Mouse (Mus musculus): ENCODE measurements at regions not wholly inside any gene's neighbourhood (a gene's known extent, or its start where the extent isn't known, plus 50 kb on each side); places are given as distances from the start of the nearest gene placed in this dataset.

GRCm38 (mm10) chr3:70181611-70182010 lies 174.2 kb downstream of the Otol1 start:
- WGBS: 74% methylated on average over 3 of the region's 3 CpGs
- H3K27me3 ChIP-seq (replicated peaks; ENCODE audit: control insufficient read depth, insufficient read depth, low read length): no peaks in the 10 kb centered on the region
- no peaks in the 10 kb centered on the region for H3K4me1 ChIP-seq (ENCODE audit: control insufficient read depth, insufficient read depth, low read depth, low read length)
- H3K9me3 ChIP-seq (ENCODE audit: control insufficient read depth, low read length): no peaks in the 10 kb centered on the region
- H3K4me3 ChIP-seq (ENCODE audit: low read length): no peak overlapping the region
- no peak overlapping the region for H3K9ac ChIP-seq (ENCODE audit: low read depth, low read length)
- H3K36me3 ChIP-seq (ENCODE audit: control insufficient read depth, insufficient read depth, low read length): no peaks in the 10 kb centered on the region
- no peak overlapping the region for H3K27ac ChIP-seq (ENCODE audit: low read depth, low read length)
- H3K4me2 ChIP-seq (ENCODE audit: low read length): no peak overlapping the region
- no peak for ATAC-seq

- H3K9me3 ChIP-seq (ENCODE audit: control insufficient read depth, low read length): no peaks in the 10 kb centered on the region
- peak; percentile 30; the same call in 1 of the 2 replicates for ATAC-seq
- no peak overlapping the region for H3K4me3 ChIP-seq (ENCODE audit: low read length)
- no peak overlapping the region for H3K27ac ChIP-seq (ENCODE audit: low read depth, low read length)
- H3K4me2 ChIP-seq (ENCODE audit: low read length): no peak overlapping the region
- no peaks in the 10 kb centered on the region for H3K36me3 ChIP-seq (ENCODE audit: control insufficient read depth, insufficient read depth, low read length)
- H3K9ac ChIP-seq (ENCODE audit: low read depth, low read length): no peak overlapping the region
- H3K27me3 ChIP-seq (replicated peaks; ENCODE audit: control insufficient read depth, insufficient read depth, low read length): no peaks in the 10 kb centered on the region
- no peaks in the 10 kb centered on the region for H3K4me1 ChIP-seq (ENCODE audit: control insufficient read depth, insufficient read depth, low read depth, low read length)
These were observed 183.3 kb downstream of the Otol1 start for GRCm38 (mm10) chr3:70190741-70191140.

GRCm38 (mm10) chr3:70196671-70197070 lies 189.3 kb downstream of the Otol1 start:
- Histone ChIP-seq H3K27me3 (replicated peaks; ENCODE audit: control insufficient read depth, insufficient read depth, low read length) (no peaks in the 10 kb centered on the region), H3K9ac (ENCODE audit: low read depth, low read length) (no peak overlapping the region), H3K4me1 (ENCODE audit: control insufficient read depth, insufficient read depth, low read depth, low read length) (no peaks in the 10 kb centered on the region), H3K4me3 (ENCODE audit: low read length) (no peak overlapping the region), H3K27ac (ENCODE audit: low read depth, low read length) (no peak overlapping the region), H3K4me2 (ENCODE audit: low read length) (no peak overlapping the region), H3K36me3 (ENCODE audit: control insufficient read depth, insufficient read depth, low read length) (no peaks in the 10 kb centered on the region), H3K9me3 (ENCODE audit: control insufficient read depth, low read length) (no peaks in the 10 kb centered on the region)
- 93% methylated on average over 3 of the region's 3 CpGs for WGBS
- ATAC-seq: no peak

- Histone ChIP-seq H3K4me2 (ENCODE audit: low read length) (no peak overlapping the region), H3K9ac (ENCODE audit: low read depth, low read length) (no peak overlapping the region), H3K27ac (ENCODE audit: low read depth, low read length) (no peak overlapping the region), H3K36me3 (ENCODE audit: control insufficient read depth, insufficient read depth, low read length) (no peaks in the 10 kb centered on the region), H3K4me3 (ENCODE audit: low read length) (no peak overlapping the region), H3K4me1 (ENCODE audit: control insufficient read depth, insufficient read depth, low read depth, low read length) (no peaks in the 10 kb centered on the region), H3K27me3 (replicated peaks; ENCODE audit: control insufficient read depth, insufficient read depth, low read length) (no peaks in the 10 kb centered on the region), H3K9me3 (ENCODE audit: control insufficient read depth, low read length) (no peaks in the 10 kb centered on the region)
- WGBS: 65% methylated on average over 3 of the region's 3 CpGs
- ATAC-seq: no peak
These were observed 191.5 kb downstream of the Otol1 start for GRCm38 (mm10) chr3:70198890-70199289.

GRCm38 (mm10) chr3:70201334-70201943 lies 194.0 kb downstream of the Otol1 start:
- ATAC-seq: no peak

GRCm38 (mm10) chr3:70215195-70215594 lies 207.8 kb downstream of the Otol1 start:
- Histone ChIP-seq H3K36me3 (ENCODE audit: control insufficient read depth, insufficient read depth, low read length) (no peaks in the 10 kb centered on the region), H3K27me3 (replicated peaks; ENCODE audit: control insufficient read depth, insufficient read depth, low read length) (no peaks in the 10 kb centered on the region), H3K4me2 (ENCODE audit: low read length) (no peak overlapping the region), H3K9ac (ENCODE audit: low read depth, low read length) (no peak overlapping the region), H3K4me3 (ENCODE audit: low read length) (no peak overlapping the region), H3K27ac (ENCODE audit: low read depth, low read length) (no peak overlapping the region), H3K4me1 (ENCODE audit: control insufficient read depth, insufficient read depth, low read depth, low read length) (no peaks in the 10 kb centered on the region), H3K9me3 (ENCODE audit: control insufficient read depth, low read length) (no peaks in the 10 kb centered on the region)
- WGBS: 94% methylated on average over 3 of the region's 3 CpGs
- ATAC-seq: no peak

More at GRCm38 (mm10) chr3:70201334-70201943, 194.0 kb downstream of the Otol1 start:
- Histone ChIP-seq H3K27me3 (replicated peaks; ENCODE audit: control insufficient read depth, insufficient read depth, low read length) (no peaks in the 10 kb centered on the region), H3K4me2 (ENCODE audit: low read length) (no peak overlapping the region), H3K27ac (ENCODE audit: low read depth, low read length) (no peak overlapping the region), H3K4me3 (ENCODE audit: low read length) (no peak overlapping the region), H3K36me3 (ENCODE audit: control insufficient read depth, insufficient read depth, low read length) (no peaks in the 10 kb centered on the region), H3K9ac (ENCODE audit: low read depth, low read length) (no peak overlapping the region), H3K9me3 (ENCODE audit: control insufficient read depth, low read length) (no peaks in the 10 kb centered on the region), H3K4me1 (ENCODE audit: control insufficient read depth, insufficient read depth, low read depth, low read length) (no peaks in the 10 kb centered on the region)
- 68% methylated on average over 3 of the region's 3 CpGs for WGBS

- Histone ChIP-seq H3K9me3 (ENCODE audit: control insufficient read depth, low read length) (no peaks in the 10 kb centered on the region), H3K4me3 (ENCODE audit: low read length) (no peak overlapping the region), H3K4me1 (ENCODE audit: control insufficient read depth, insufficient read depth, low read depth, low read length) (no peaks in the 10 kb centered on the region), H3K4me2 (ENCODE audit: low read length) (no peak overlapping the region), H3K36me3 (ENCODE audit: control insufficient read depth, insufficient read depth, low read length) (no peaks in the 10 kb centered on the region), H3K9ac (ENCODE audit: low read depth, low read length) (no peak overlapping the region), H3K27me3 (replicated peaks; ENCODE audit: control insufficient read depth, insufficient read depth, low read length) (no peaks in the 10 kb centered on the region), H3K27ac (ENCODE audit: low read depth, low read length) (no peak overlapping the region)
- peak; percentile 64; the same call in 1 of the 2 replicates for ATAC-seq
- 41% methylated on average over 1 of the region's 1 CpGs for WGBS
These were observed 208.7 kb downstream of the Otol1 start for GRCm38 (mm10) chr3:70216096-70216495.

GRCm38 (mm10) chr3:70218757-70219360 lies 211.4 kb downstream of the Otol1 start:
- no peaks in the 10 kb centered on the region for H3K36me3 ChIP-seq (ENCODE audit: control insufficient read depth, insufficient read depth, low read length)
- H3K4me2 ChIP-seq (ENCODE audit: low read length): no peak overlapping the region
- ATAC-seq: no peak
- WGBS: 85% methylated on average over 4 of the region's 4 CpGs
- no peak overlapping the region for H3K4me3 ChIP-seq (ENCODE audit: low read length)
- H3K4me1 ChIP-seq (ENCODE audit: control insufficient read depth, insufficient read depth, low read depth, low read length): no peaks in the 10 kb centered on the region
- H3K27me3 ChIP-seq (replicated peaks; ENCODE audit: control insufficient read depth, insufficient read depth, low read length): no peaks in the 10 kb centered on the region
- H3K9ac ChIP-seq (ENCODE audit: low read depth, low read length): no peak overlapping the region
- H3K27ac ChIP-seq (ENCODE audit: low read depth, low read length): no peak overlapping the region
- H3K9me3 ChIP-seq (ENCODE audit: control insufficient read depth, low read length): no peaks in the 10 kb centered on the region

GRCm38 (mm10) chr3:70223443-70224065 lies 216.1 kb downstream of the Otol1 start:
- Histone ChIP-seq H3K9me3 (ENCODE audit: control insufficient read depth, low read length) (no peaks in the 10 kb centered on the region), H3K27me3 (replicated peaks; ENCODE audit: control insufficient read depth, insufficient read depth, low read length) (no peaks in the 10 kb centered on the region), H3K4me3 (ENCODE audit: low read length) (no peak overlapping the region), H3K4me2 (ENCODE audit: low read length) (no peak overlapping the region), H3K27ac (ENCODE audit: low read depth, low read length) (no peak overlapping the region), H3K9ac (ENCODE audit: low read depth, low read length) (no peak overlapping the region), H3K4me1 (ENCODE audit: control insufficient read depth, insufficient read depth, low read depth, low read length) (no peaks in the 10 kb centered on the region), H3K36me3 (ENCODE audit: control insufficient read depth, insufficient read depth, low read length) (no peaks in the 10 kb centered on the region)
- 53% methylated on average over 3 of the region's 3 CpGs for WGBS
- ATAC-seq: no peak
